Mouse (Mus musculus) telencephalon, adult 2 months (tissue): ENCODE data around the gene Trub1.
A peak's percentile ranks its signal among the peaks of the same experiment; 100 is the strongest.

Source experiments
- DNase-seq: peaks from one replicate; pipeline ENCODE4 v3.0.0-alpha.2; 2011; ENCODE audit warnings: low read depth, low spot score

Trub1 gene

GRCm38 (mm10) chr19:57441501-57441900 is 11.2 kb upstream of the Trub1 start:
- DNase-seq = no peak

GRCm38 (mm10) chr19:57442936-57443657 is 9.6 kb upstream of the Trub1 start:
- DNase-seq = no peak

- peak; percentile 56 for DNase-seq
Measured at GRCm38 (mm10) chr19:57445049-57445448, 7.7 kb upstream of the Trub1 start.

GRCm38 (mm10) chr19:57450849-57451248 is 1.9 kb upstream of the Trub1 start:
- no peak for DNase-seq

GRCm38 (mm10) chr19:57451762-57452161 is 950 bp upstream of the Trub1 start:
- DNase-seq = no peak

- DNase-seq = no peak
Measured at GRCm38 (mm10) chr19:57453218-57453600, 497 bp downstream of the Trub1 start.

GRCm38 (mm10) chr19:57455286-57455960 is 2.7 kb downstream of the Trub1 start:
- no peak for DNase-seq

GRCm38 (mm10) chr19:57457075-57457474 is 4.4 kb downstream of the Trub1 start:
- DNase-seq = no peak

- no peak for DNase-seq
Measured at GRCm38 (mm10) chr19:57463741-57464140, 11.0 kb downstream of the Trub1 start.

GRCm38 (mm10) chr19:57465742-57466141 is 13.0 kb downstream of the Trub1 start:
- DNase-seq = no peak

- DNase-seq = peak; percentile 88
Measured at GRCm38 (mm10) chr19:57471033-57471432, 18.3 kb downstream of the Trub1 start.

GRCm38 (mm10) chr19:57472169-57472568 is 19.5 kb downstream of the Trub1 start:
- DNase-seq = no peak

GRCm38 (mm10) chr19:57473301-57473700 is 20.6 kb downstream of the Trub1 start:
- peak; percentile 29 for DNase-seq

GRCm38 (mm10) chr19:57475298-57475697 is 22.6 kb downstream of the Trub1 start:
- peak; percentile 58 for DNase-seq

- no peak for DNase-seq
Measured at GRCm38 (mm10) chr19:57477310-57477709, 24.6 kb downstream of the Trub1 start.

- no peak for DNase-seq
Measured at GRCm38 (mm10) chr19:57478056-57478455, 25.3 kb downstream of the Trub1 start.

- peak; percentile 39 for DNase-seq
Measured at GRCm38 (mm10) chr19:57479886-57480655, 27.4 kb downstream of the Trub1 start.

GRCm38 (mm10) chr19:57481743-57482259 is 29.1 kb downstream of the Trub1 start:
- DNase-seq = no peak

GRCm38 (mm10) chr19:57482815-57483214 is 30.1 kb downstream of the Trub1 start:
- DNase-seq = no peak

GRCm38 (mm10) chr19:57487051-57487658 is 34.4 kb downstream of the Trub1 start:
- DNase-seq = no peak

GRCm38 (mm10) chr19:57489527-57489926 is 36.8 kb downstream of the Trub1 start:
- DNase-seq = no peak

GRCm38 (mm10) chr19:57491030-57491429 is 38.3 kb downstream of the Trub1 start:
- DNase-seq = no peak
